In genomic region chrX:12225116-12225891, GRCm38 (mm10) we compare ENCODE assay signal across 8 mouse cellular contexts.
DNase-seq lines count a peak whose midpoint lies in the region; ATAC-seq lines count a peak whose summit lies in the region.

No protein-coding gene starts in this region.

- no peaks in the 10 kb centered on the region for H3K36me3 ChIP-seq in kidney, embryonic 14.5 days (ENCODE audit: control insufficient read depth, insufficient read depth, low read length)
- no peaks in the 10 kb centered on the region for H3K36me3 ChIP-seq in embryonic facial prominence, embryonic 15.5 days

- 10% methylated on average over 19 of the region's 19 CpGs for WGBS in kidney, embryonic 14.5 days
- 10% methylated on average over 18 of the region's 19 CpGs for WGBS in embryonic facial prominence, embryonic 15.5 days

- no peak for DNase-seq in kidney, postnatal 10 days
- peak; percentile 41 for DNase-seq in Muller cell, postnatal 12 days (ENCODE audit: inconsistent ontology term)
- DNase-seq in lung, postnatal 36 days: peak; percentile 8
- no peak for DNase-seq in ovary, postnatal 10 days (ENCODE audit: low spot score)
- DNase-seq in adrenal gland, adult 2 months: no peak

- ATAC-seq in kidney, embryonic 14.5 days (ENCODE audit: low FRiP score, low TSS enrichment): no peak
- ATAC-seq in embryonic facial prominence, embryonic 15.5 days (ENCODE audit: insufficient number of reproducible peaks, low FRiP score, low TSS enrichment, low read depth): no peak
- no peak for ATAC-seq in erythroid progenitor cell, adult 5-6 weeks (replicated peaks; ENCODE audit: low FRiP score, poor library complexity, severe bottlenecking)

- H3K27ac ChIP-seq in kidney, embryonic 14.5 days (ENCODE audit: low read depth, low read length): no peak overlapping the region
- H3K27ac ChIP-seq in embryonic facial prominence, embryonic 15.5 days (replicated peaks): no peak overlapping the region

- H3K27me3 ChIP-seq in kidney, embryonic 14.5 days (ENCODE audit: control insufficient read depth, insufficient read depth, low read length): no peaks in the 10 kb centered on the region
- peaks cover 10% of the 10 kb centered on the region; the same call in 1 of the 2 replicates for H3K27me3 ChIP-seq in embryonic facial prominence, embryonic 15.5 days

- peak overlapping the region; percentile 38 for H3K4me2 ChIP-seq in kidney, embryonic 14.5 days (replicated peaks; ENCODE audit: low read depth, low read length)
- H3K4me2 ChIP-seq in embryonic facial prominence, embryonic 15.5 days (replicated peaks): 0 out of 2 replicates have a peak overlapping the region, but pooled peaks have one; percentile 19

- no peaks in the 10 kb centered on the region for H3K4me1 ChIP-seq in kidney, embryonic 14.5 days (ENCODE audit: control insufficient read depth, insufficient read depth, low read length)
- H3K4me1 ChIP-seq in embryonic facial prominence, embryonic 15.5 days: no peaks in the 10 kb centered on the region

- H3K9ac ChIP-seq in kidney, embryonic 14.5 days (ENCODE audit: low read depth, low read length): no peak overlapping the region
- H3K9ac ChIP-seq in embryonic facial prominence, embryonic 15.5 days: no peak overlapping the region

- no peaks in the 10 kb centered on the region for H3K9me3 ChIP-seq in kidney, embryonic 14.5 days (ENCODE audit: control insufficient read depth, low read length)
- H3K9me3 ChIP-seq in embryonic facial prominence, embryonic 15.5 days (replicated peaks): no peaks in the 10 kb centered on the region

- peak overlapping the region; percentile 14; the same call in 1 of the 2 replicates for H3K4me3 ChIP-seq in kidney, embryonic 14.5 days (ENCODE audit: low read length)
- no peak overlapping the region for H3K4me3 ChIP-seq in embryonic facial prominence, embryonic 15.5 days (replicated peaks)

Comparison
In these comparisons a context has a peak if more than half of its experiments do, and no peak if none do; other contexts are left out.
1. DNase-seq: peak in Muller cell, postnatal 12 days (single experiment) and lung, postnatal 36 days (single experiment); none in kidney, postnatal 10 days (single experiment), ovary, postnatal 10 days (single experiment) and adrenal gland, adult 2 months (single experiment).